In genomic region chr16:55442821-55443581, GRCm38 (mm10) we compare ENCODE assay signal across 29 mouse cellular contexts.
DNase-seq lines count a peak whose midpoint lies in the region; ATAC-seq and TF ChIP-seq lines count a peak whose summit lies in the region.
"Had no signal": no experiment of that assay in that cellular context is flagged by ENCODE, and none has a peak within 500 bp of the region (broad histone marks: within the 10 kb centered on the region; RNA-seq: fewer than 3 reads in every experiment).

No protein-coding gene starts in this region.

- H3K4me3 ChIP-seq in limb, embryonic 10.5 days = no peak overlapping the region
- no peak overlapping the region for H3K4me3 ChIP-seq in limb, embryonic 13.5 days
- no peak overlapping the region for H3K4me3 ChIP-seq in myocyte
- no peak overlapping the region for H3K4me3 ChIP-seq in forebrain, embryonic 12.5 days (replicated peaks)
- no peak overlapping the region for H3K4me3 ChIP-seq in forebrain, embryonic 11.5 days (ENCODE audit: low read depth, low read length)
- H3K4me3 ChIP-seq: embryonic facial prominence, embryonic 12.5 days; embryonic facial prominence, embryonic 15.5 days; forebrain, embryonic 13.5 days; heart, embryonic 12.5 days; heart, embryonic 15.5 days; hindbrain, embryonic 10.5 days; hindbrain, embryonic 13.5 days had no signal

- H3K79me2 ChIP-seq in myocyte (ENCODE audit: control insufficient read depth, insufficient read depth) = no peaks in the 10 kb centered on the region

- peak; percentile 90 for ATAC-seq in limb, embryonic 13.5 days (ENCODE audit: low FRiP score, low read depth)
- ATAC-seq in forebrain, embryonic 12.5 days (ENCODE audit: low FRiP score) = no peak
- ATAC-seq in forebrain, embryonic 11.5 days (replicated peaks; ENCODE audit: low FRiP score) = no peak
- ATAC-seq: activated CD4-positive, CD25-positive, alpha-beta regulatory T cell, adult 4 months; CD4-positive, CD25-positive, alpha-beta regulatory T cell, adult 4 months; forebrain, embryonic 13.5 days; forebrain, embryonic 16.5 days; hindbrain, embryonic 16.5 days; inflammation-experienced regulatory T-cells, adult 6 months had no signal

- H3ac ChIP-seq in myocyte (ENCODE audit: control insufficient read depth, insufficient read length) = no peak overlapping the region

- H3K4me2 ChIP-seq in limb, embryonic 13.5 days (replicated peaks) = no peak overlapping the region
- H3K4me2 ChIP-seq in myocyte (ENCODE audit: low read depth) = peak overlapping the region; percentile 18
- H3K4me2 ChIP-seq in forebrain, embryonic 12.5 days = no peak overlapping the region
- no peak overlapping the region for H3K4me2 ChIP-seq in forebrain, embryonic 11.5 days (ENCODE audit: low read depth, low read length, severe bottlenecking)
- H3K4me2 ChIP-seq: embryonic facial prominence, embryonic 12.5 days; embryonic facial prominence, embryonic 15.5 days; forebrain, embryonic 13.5 days; heart, embryonic 12.5 days; heart, embryonic 15.5 days; hindbrain, embryonic 13.5 days had no signal

- H3K9me3 ChIP-seq in limb, embryonic 10.5 days (replicated peaks) = no peaks in the 10 kb centered on the region
- H3K9me3 ChIP-seq in limb, embryonic 13.5 days = no peaks in the 10 kb centered on the region
- no peaks in the 10 kb centered on the region for H3K9me3 ChIP-seq in forebrain, embryonic 12.5 days
- H3K9me3 ChIP-seq in forebrain, embryonic 11.5 days (ENCODE audit: control insufficient read depth, low read length) = no peaks in the 10 kb centered on the region
- H3K9me3 ChIP-seq: embryonic facial prominence, embryonic 12.5 days; embryonic facial prominence, embryonic 15.5 days; forebrain, embryonic 13.5 days; heart, embryonic 12.5 days; heart, embryonic 15.5 days; hindbrain, embryonic 10.5 days; hindbrain, embryonic 13.5 days had no signal

- 63% methylated on average over 5 of the region's 5 CpGs for WGBS in limb, embryonic 10.5 days
- WGBS in limb, embryonic 13.5 days = 16% methylated on average over 5 of the region's 5 CpGs
- WGBS in forebrain, embryonic 12.5 days = 80% methylated on average over 5 of the region's 5 CpGs
- 75% methylated on average over 5 of the region's 5 CpGs for WGBS in forebrain, embryonic 11.5 days

- H3K27ac ChIP-seq in limb, embryonic 10.5 days = 0 out of 2 replicates have a peak overlapping the region, but pooled peaks have one; percentile 30
- H3K27ac ChIP-seq in limb, embryonic 13.5 days = no peak overlapping the region
- no peak overlapping the region for H3K27ac ChIP-seq in forebrain, embryonic 12.5 days
- H3K27ac ChIP-seq in forebrain, embryonic 11.5 days (ENCODE audit: low read depth, low read length) = no peak overlapping the region
- H3K27ac ChIP-seq: embryonic facial prominence, embryonic 12.5 days; embryonic facial prominence, embryonic 15.5 days; forebrain, embryonic 13.5 days; heart, embryonic 15.5 days; hindbrain, embryonic 10.5 days; hindbrain, embryonic 13.5 days had no signal

- TF ChIP-seq POLR2A in myocyte (IDR thresholded peaks at IDR 0.05; ENCODE audit: insufficient read length, low read depth) = no peak

- H3K4me1 ChIP-seq in limb, embryonic 10.5 days = peaks cover 21% of the 10 kb centered on the region
- peaks cover 16% of the 10 kb centered on the region; the same call in 1 of the 2 replicates for H3K4me1 ChIP-seq in limb, embryonic 13.5 days
- no peaks in the 10 kb centered on the region for H3K4me1 ChIP-seq in forebrain, embryonic 12.5 days
- H3K4me1 ChIP-seq in forebrain, embryonic 11.5 days (replicated peaks; ENCODE audit: control insufficient read depth, insufficient read depth, low read length) = no peaks in the 10 kb centered on the region
- H3K4me1 ChIP-seq: embryonic facial prominence, embryonic 12.5 days; embryonic facial prominence, embryonic 15.5 days; forebrain, embryonic 13.5 days; heart, embryonic 12.5 days; heart, embryonic 15.5 days; hindbrain, embryonic 10.5 days; hindbrain, embryonic 13.5 days had no signal

- H3K9ac ChIP-seq in limb, embryonic 13.5 days = no peak overlapping the region
- no peak overlapping the region for H3K9ac ChIP-seq in forebrain, embryonic 12.5 days
- H3K9ac ChIP-seq in forebrain, embryonic 11.5 days (ENCODE audit: low read length) = no peak overlapping the region
- H3K9ac ChIP-seq: embryonic facial prominence, embryonic 12.5 days; embryonic facial prominence, embryonic 15.5 days; forebrain, embryonic 13.5 days; heart, embryonic 12.5 days; heart, embryonic 15.5 days; hindbrain, embryonic 13.5 days had no signal

- no peaks in the 10 kb centered on the region for H3K36me3 ChIP-seq in limb, embryonic 10.5 days
- H3K36me3 ChIP-seq in limb, embryonic 13.5 days = no peaks in the 10 kb centered on the region
- H3K36me3 ChIP-seq in myocyte (ENCODE audit: control insufficient read depth, insufficient read depth) = no peaks in the 10 kb centered on the region
- no peaks in the 10 kb centered on the region for H3K36me3 ChIP-seq in forebrain, embryonic 12.5 days (replicated peaks)
- no peaks in the 10 kb centered on the region for H3K36me3 ChIP-seq in forebrain, embryonic 11.5 days (ENCODE audit: control insufficient read depth, insufficient read depth, low read length)
- H3K36me3 ChIP-seq: embryonic facial prominence, embryonic 12.5 days; embryonic facial prominence, embryonic 15.5 days; heart, embryonic 12.5 days; heart, embryonic 15.5 days; hindbrain, embryonic 10.5 days; hindbrain, embryonic 13.5 days had no signal

- DNase-seq in forelimb bud, embryonic 11.5 days (ENCODE audit: low read depth, low spot score) = peak; percentile 71
- no peak for DNase-seq in limb, embryonic 10.5 days (ENCODE audit: low spot score)
- DNase-seq in forebrain, embryonic 11.5 days (ENCODE audit: low spot score) = no peak
- DNase-seq in spleen, postnatal 10 days (ENCODE audit: low spot score in 2 of 2) = no peak
- DNase-seq: adrenal gland, postnatal 10 days; adrenal gland, postnatal 36 days; cerebellum, adult 11 months; cerebellum, adult 2 months; cerebellum, adult 9-11 months; cerebellum, postnatal 25 days; gastrocnemius, postnatal 25 days; heart, adult 18-20 months; heart, postnatal 10 days; heart, postnatal 36 days had no signal

- no peaks in the 10 kb centered on the region for H3K27me3 ChIP-seq in limb, embryonic 10.5 days (ENCODE audit: low read depth, poor library complexity, severe bottlenecking)
- no peaks in the 10 kb centered on the region for H3K27me3 ChIP-seq in limb, embryonic 13.5 days
- no peaks in the 10 kb centered on the region for H3K27me3 ChIP-seq in myocyte (ENCODE audit: control insufficient read depth, insufficient read depth, insufficient read length)
- no peaks in the 10 kb centered on the region for H3K27me3 ChIP-seq in forebrain, embryonic 12.5 days
- no peaks in the 10 kb centered on the region for H3K27me3 ChIP-seq in forebrain, embryonic 11.5 days (ENCODE audit: control insufficient read depth, insufficient read depth, low read length)
- H3K27me3 ChIP-seq: embryonic facial prominence, embryonic 12.5 days; embryonic facial prominence, embryonic 15.5 days; forebrain, embryonic 13.5 days; heart, embryonic 12.5 days; heart, embryonic 15.5 days; hindbrain, embryonic 13.5 days had no signal

TF ChIP-seq in myocyte, 11 proteins besides CTCF, POLR2A, EP300 and RAD21:
- no peak for TF ChIP-seq MYOD1 (IDR thresholded peaks at IDR 0.05; ENCODE audit: control insufficient read depth in 1 of 3, insufficient read length in 2 of 3, low read depth in 2 of 3)
- TF ChIP-seq REST (IDR thresholded peaks at IDR 0.05; ENCODE audit: insufficient read depth, insufficient read length) = no peak
- no peak for TF ChIP-seq POLR2AphosphoS2 (IDR thresholded peaks at IDR 0.05; ENCODE audit: insufficient read length, low read depth)
- no peak for TF ChIP-seq MAX (IDR thresholded peaks at IDR 0.05; ENCODE audit: low read depth)
- no peak for TF ChIP-seq USF1 (IDR thresholded peaks at IDR 0.05; ENCODE audit: low read depth)
- TF ChIP-seq TCF12 (IDR thresholded peaks at IDR 0.05; ENCODE audit: insufficient read depth, poor library complexity, severe bottlenecking) = no peak
